Mouse (Mus musculus) right cerebral cortex, postnatal 14 days (tissue): ENCODE measurements around the gene Lmo7.

Experiments used
- DNase-seq: peaks from one replicate; pipeline ENCODE4 v3.0.0; 2022

The Lmo7 gene

DNA sequence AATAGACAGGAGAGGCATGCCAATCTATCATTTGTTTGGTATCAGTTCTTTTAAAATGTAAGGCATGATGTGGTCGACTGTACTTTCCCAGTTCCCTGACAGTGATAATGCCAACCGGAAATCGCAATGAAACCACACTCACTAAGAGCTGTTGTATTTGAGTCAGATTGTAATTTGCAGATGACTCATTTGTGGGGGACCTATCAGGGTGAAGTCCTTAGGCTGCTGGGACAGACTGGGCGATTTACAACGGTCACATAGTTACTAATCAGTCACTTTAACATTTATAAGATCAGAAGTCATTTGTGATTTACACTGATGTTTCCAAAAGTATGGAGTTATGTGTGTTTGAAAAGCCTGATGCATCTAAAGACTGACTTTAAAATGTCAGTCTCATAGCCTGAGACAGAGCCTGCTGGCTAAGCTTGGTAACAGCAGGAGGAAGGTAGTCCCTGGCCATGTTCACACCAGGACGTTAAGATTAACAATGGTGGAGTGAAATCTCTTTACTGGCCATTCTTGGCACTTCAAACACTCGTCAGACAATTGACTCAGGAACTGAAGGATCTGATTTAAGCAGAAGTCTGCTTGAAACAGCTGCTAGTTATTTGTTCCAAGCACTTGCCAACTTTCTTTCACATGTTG is 149.4 kb downstream of the Lmo7 start:
- no peak for DNase-seq

DNA sequence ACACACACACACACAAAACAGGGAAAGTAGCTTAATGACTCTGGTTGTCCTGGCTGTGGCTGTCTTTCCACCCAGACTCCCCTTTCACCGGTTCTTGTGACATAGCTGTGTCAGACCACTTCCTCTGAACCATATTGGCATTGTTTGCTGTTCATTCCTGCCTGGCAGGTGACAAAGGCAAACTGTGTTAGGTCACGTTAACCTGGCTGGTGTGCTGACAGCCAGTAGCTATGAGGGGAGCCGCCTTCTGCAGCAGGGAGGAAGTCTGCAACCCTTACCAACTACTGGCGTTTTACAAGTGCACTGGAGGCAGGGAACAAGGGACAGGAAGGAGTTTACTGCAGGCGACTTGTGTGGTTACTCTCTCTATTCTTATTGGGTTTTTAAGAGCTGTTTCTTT is 153.2 kb downstream of the Lmo7 start:
- DNase-seq = no peak

DNA sequence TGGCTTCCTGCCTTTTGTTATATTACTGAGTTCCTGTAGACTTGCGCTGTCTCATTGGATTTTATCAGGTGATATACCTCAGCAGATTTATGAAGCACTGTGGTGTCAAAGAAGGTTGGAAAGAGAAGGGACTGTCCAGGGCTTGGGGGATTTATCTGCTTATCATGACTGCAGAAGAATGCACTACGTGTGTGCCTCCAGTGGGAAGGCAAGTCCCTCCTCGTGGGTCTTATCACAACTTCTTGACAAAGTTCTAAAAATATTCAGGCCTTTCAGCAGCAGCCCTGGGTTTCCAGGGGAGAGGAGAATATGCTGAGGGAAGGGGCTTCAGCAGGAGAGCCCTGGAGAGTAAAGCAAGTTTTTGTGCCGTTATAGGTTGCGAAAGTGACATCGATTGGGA is 154.0 kb downstream of the Lmo7 start:
- DNase-seq = no peak

- DNase-seq = no peak
Measured at GRCm38 (mm10) chr14:101886320-101886719, 156.6 kb downstream of the Lmo7 start.

DNA sequence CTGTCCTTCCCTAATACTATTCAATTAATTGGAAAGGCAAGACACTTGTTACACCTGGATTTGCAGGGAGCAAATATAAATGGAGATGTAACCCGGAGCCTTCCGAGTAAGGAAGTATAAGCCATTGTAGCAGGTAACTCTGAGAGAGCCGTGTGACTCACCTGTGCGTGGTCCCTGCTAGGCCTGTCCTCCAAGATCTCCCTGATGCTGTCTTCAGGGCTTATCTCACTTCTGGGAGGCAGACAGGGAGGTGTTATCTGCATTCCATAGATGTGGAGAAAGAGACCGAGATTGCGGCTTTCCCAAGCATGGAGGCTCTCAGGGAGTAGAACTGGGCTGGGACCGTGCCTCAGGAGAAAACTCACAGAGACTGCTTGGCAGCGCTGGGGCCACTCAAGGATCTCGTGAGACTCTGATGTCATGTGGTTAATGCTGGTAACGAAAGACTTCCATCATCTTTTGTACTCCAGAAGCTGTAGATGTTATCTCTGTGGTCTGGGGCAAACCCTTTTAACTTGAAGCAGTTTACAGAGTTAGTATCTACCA is 162.2 kb downstream of the Lmo7 start:
- no peak for DNase-seq

DNA sequence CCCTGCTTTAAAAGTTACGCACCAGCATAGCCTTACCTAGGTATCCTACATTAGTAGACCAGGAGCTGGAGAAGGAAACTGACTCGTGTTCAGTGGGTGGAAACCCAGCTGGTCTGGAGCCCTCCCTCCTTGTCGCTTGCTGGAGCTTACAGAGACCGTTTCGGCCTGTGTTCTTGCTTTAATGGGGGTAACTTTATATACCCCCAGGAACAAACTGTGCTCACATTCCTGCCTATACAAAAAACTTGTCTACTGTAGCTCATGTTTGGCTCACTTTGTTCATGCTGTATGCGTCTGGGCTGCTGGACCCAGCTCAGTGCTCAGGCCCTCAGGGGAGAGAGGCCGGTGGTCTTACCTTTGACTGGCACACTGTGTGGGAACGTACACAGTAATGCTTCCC is 162.7 kb downstream of the Lmo7 start:
- DNase-seq = no peak

DNA sequence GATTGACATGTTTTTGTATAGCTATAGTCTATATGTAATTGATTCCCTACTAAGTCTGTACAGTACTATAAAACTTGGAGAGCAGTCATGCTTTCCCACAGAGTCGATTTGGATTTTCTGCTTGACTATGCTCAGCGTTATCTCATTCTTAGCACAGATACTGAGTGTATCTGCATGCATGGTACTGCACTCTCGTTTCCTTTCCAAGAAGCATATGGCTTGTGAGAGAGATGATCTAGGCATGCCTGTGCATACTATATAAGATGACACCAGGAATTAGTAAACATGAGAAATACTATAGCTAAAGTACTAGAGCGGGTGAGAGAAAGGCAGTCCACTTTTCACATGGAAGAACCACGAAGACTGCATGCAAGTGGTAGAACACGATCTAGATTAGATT is 163.5 kb downstream of the Lmo7 start:
- no peak for DNase-seq

- DNase-seq = no peak
Measured at GRCm38 (mm10) chr14:101898250-101898649, 168.5 kb downstream of the Lmo7 start.

DNA sequence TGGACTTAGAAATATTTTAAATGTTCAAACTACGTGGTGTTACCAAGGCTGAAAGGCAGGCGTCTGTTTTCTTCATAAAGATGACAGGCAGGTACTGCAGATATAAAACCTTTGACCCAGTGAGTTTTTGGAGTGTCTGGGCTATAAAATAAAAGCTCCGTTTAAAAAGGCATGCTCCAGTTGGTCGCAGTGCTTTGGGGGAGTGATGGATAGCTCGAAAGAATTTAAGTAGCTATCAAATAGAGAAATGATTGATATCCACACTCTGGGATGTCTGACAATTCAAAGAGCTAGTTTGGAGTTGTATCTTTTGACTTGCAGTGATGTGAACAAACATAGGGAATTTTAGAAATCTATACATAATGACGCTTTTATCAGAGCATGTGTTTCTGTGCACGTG is 171.7 kb downstream of the Lmo7 start:
- DNase-seq = no peak

DNA sequence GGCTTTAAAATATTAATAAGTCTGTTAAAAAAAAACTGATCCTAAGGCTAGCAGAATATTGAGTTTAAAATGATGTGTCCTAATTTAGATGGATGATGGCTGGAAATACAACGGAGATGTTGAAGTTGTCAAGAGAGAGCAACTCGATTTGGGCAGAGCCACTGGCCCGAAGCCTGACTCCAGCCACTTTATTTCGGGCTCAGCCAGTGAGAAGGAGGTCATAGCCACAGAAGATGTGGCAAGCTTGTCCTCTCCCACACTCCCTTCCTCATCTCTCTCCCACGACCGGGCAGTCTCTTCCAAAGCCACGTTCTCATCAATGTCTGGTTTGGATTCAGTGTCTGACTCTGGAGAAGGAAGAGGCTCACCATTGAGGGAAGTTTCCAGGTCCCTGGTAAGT is 172.2 kb downstream of the Lmo7 start:
- no peak for DNase-seq

GRCm38 (mm10) chr14:101903722-101904121 is 174.0 kb downstream of the Lmo7 start:
- DNase-seq = no peak

DNA sequence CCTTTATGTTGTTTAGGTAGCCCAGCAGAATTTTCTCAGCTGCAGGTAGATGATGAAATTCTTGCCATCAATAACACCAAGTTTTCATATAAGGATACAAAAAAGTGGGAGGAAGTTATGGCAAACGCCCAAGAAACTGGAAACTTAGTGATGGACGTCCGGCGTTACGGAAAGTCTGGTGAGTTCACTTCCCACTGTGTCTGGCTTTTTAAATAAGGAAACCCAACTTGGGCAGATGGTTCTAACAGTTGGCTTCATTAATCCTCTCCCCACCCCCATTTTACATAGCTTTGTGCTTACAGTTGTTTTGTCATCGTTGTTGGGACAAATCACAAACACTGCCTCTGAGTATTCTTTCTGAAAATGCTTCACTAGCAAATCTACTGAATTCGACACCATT is 182.2 kb downstream of the Lmo7 start:
- no peak for DNase-seq

DNA sequence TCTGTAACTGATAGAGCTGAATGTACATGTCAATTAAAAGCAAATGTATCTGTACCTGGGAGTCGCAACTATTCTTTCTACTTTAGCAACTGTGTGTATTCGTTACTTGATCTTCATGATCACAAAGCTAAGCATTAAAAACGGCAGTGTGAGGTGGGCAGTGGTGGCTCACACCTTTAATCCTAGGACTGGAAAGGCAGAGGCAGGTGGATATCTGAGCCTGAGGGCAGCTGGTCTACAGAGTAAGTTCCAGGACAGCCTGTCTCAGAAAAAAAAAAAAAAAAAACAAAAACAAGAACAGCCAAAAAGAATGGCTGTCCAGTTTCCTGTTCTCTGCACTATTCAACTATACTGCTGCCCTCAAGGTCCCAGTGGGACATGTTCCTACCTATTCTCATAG is 182.6 kb downstream of the Lmo7 start:
- DNase-seq = no peak

- DNase-seq = no peak
Measured at GRCm38 (mm10) chr14:101914321-101914720, 184.6 kb downstream of the Lmo7 start.

- DNase-seq = no peak
Measured at GRCm38 (mm10) chr14:101915867-101916266, 186.1 kb downstream of the Lmo7 start.

GRCm38 (mm10) chr14:101918471-101918870 is 188.7 kb downstream of the Lmo7 start:
- DNase-seq = no peak

DNA sequence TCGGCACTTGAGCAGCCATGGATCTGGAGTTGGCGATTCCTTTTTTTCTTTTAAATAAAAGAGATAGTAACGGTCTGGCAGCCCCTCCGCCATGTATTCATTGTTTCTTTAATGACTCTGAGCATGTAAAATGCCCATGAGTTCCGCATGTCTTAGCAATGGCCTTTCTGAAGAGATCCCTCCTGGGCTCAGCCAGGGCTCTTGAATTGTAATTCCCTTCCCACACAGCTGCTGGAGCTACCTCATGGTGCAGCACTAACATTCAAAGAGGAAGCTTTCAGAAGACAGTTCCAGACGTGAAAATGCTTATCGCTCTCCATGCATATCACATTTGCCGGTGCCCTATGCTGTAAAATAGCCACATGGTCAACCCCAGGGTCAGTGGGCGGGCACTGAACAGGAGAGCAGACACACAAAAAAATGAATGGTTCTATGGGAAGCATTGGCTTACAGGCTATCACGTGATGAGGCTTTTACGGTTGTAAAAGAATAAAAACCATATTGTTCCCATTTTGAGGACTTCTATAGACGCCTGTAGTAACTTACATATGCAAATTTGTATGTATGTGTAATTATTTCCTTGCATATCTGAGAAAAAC is 198.0 kb downstream of the Lmo7 start:
- DNase-seq = no peak

DNA sequence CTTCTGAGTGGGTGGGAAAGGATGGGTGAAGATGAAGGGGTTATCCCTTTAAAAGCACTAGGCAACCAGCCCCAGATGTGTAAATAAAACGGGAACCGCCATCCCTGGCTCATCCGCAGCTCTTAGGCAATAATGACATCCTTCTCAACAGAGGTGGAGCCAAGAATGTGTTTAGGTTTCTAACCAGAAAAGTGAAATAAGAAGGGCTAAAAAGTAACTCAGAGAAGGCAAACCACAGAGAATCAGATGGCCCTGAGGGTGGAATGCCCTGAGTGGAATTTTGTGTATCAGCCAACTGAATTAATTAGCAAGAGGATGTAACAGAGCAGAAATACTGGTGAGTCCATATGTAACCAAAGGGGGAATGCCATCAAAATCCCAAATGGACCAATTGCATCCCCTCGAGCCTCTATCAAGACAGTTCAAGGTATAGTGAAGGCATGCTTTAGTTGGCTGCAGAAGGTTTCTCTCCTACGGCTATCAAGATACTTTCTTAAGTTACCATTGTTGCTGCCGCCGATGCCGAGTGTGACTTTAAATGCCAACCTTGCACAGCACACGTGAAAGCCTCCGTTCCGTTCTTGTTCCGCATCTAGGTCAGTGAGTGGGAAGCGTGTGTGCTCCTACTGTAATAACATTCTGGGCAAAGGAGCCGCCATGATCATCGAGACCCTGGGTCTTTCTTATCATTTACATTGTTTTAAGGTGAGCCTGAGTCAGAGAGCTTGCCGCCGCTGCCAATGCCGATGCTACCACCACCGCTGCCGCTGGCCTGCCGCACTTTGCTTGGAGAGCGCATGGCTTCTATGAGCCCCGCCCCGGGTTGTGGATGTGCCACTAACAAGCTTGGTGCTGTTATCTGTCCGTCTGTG is 201.1 kb downstream of the Lmo7 start:
- DNase-seq = peak; percentile 45

DNA sequence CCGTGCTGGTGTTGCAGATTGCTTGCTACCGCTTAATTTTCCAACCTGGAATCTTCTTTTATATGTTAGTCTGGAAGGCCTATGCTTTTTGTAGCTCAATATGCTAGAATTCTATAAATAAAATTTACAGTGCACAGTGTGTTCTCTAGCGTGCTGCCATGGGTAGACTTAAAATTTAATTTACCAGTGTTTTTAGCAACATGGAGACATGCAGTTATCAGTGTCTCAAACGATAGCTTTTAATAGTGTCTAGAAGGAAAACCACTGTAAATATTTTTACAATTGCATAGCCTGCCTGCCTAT is 201.6 kb downstream of the Lmo7 start:
- DNase-seq = no peak

- DNase-seq = no peak
Measured at GRCm38 (mm10) chr14:101933551-101933950, 203.8 kb downstream of the Lmo7 start.

DNA sequence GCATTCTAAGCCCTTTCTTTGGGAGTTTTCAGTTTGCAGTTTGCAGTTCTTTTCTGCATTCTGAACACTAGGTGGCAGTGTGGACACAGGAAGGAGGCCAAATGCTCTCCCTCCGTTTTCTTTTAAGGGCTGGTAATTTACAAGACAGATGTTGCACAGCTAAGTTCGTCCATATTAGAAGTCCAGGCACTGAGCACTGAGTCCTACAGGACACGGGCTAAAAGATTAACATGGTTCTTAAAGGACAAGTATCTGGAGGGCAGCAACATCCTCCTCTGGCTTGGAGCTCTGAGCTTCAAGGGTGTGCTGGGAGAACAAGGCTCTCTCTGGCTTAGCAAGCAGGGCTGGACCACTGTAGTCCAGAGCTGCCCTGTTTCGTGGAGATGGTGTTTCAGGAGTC is 213.2 kb downstream of the Lmo7 start:
- DNase-seq = no peak

DNA sequence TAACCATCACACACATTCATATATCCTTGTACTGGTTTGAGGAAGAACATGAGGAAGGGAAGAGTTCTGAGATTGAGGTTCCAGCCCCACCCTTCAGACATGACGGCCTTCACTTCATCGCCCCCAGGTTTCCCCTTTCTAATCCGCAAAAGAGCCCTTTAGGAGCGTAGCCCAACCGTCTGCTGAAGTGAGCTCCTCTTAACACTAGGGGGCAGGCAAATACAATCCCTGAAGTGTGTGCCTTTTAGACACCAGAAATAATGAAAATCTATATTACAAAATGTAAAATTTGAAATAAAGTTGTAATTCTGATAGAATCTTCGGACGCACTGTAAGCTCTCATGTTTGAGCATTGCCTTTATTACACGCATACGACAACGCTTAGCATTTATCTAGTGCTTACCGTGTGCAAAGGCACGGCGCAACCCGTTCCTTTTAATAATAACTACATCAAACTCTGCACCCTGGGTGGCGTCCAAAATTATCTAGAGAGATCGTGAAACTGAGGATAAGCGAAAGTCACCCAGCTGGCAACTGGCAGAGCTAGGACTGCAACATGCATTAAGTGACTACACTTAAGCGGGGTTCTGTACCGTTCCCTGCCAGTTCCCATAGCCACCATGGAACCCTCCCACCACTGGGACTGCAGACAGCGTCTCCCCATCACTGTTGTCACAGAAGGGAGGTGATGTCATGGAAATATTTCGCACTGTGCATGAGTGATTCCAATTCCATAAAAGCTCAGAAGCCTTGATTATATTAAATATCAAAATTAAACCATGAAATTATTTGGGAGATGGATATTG is 217.2 kb downstream of the Lmo7 start:
- DNase-seq = peak; percentile 36

DNA sequence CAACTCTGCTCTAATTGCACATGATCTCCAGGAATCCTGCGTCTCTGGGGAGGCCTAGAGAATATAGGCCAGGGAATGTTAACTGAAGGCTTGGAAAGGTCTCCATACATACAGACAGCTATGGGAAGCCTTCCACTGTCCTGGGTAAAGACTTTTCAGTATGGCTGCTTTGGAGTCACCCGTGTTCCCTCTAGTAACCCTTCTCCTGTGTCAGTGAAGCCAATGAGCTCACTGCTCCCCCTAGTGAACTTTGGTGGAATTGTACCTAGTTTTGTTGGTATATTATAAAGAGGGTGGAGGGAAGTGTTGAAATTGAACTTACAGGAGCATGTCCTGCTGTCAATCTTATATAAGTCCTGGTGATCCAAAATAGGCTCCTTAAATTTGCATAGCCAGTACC is 219.4 kb downstream of the Lmo7 start:
- DNase-seq = no peak
